Mouse (Mus musculus): ENCODE measurements around the gene Mlycd. TPM values are rescaled to one million over a fixed set of nuclear protein-coding genes. Genes with fewer than 3 reads are reported as not detected.
"Not testable (repeated sequence)": the region's sequence is repeated elsewhere in the genome, so short reads cannot be mapped to it uniquely, and the experiment has no call there.

The Mlycd gene
- total RNA-seq (2021), result 10 to 100 TPM; 51.7 to 57.8 TPM
- long read RNA-seq, experiment 1, transcript Mlycd-201 (5 exons, 2,128 nt), result major isoform, 133 of 150 reads
- long read RNA-seq, experiment 1, partial matches to known transcripts, result 3 of 150 reads
- long read RNA-seq, experiment 1, other reads (novel, unspliced or antisense), result 13 of 150 reads
- long read RNA-seq, experiment 2, transcript Mlycd-201 (5 exons, 2,128 nt), result major isoform, 556 of 595 reads
- long read RNA-seq, experiment 2, partial matches to known transcripts, result 12 of 595 reads
- long read RNA-seq, experiment 2, other reads (novel, unspliced or antisense), result 27 of 595 reads

- DNase-seq (ENCODE audit: low spot score in 2 of 2), result peak; percentile 87 to 88
These were observed at the start of gene Mlycd for GRCm38 (mm10) chr8:119394524-119395026. Gene Mlycd, plus strand, starts transcription at chr8:119394878.

GRCm38 (mm10) chr8:119345029-119345682, 49.5 kb upstream of the Mlycd start:
- no peak for DNase-seq (ENCODE audit: low spot score in 2 of 2)

- no peak for DNase-seq (ENCODE audit: low spot score in 2 of 2)
These were observed 49.0 kb upstream of the Mlycd start for GRCm38 (mm10) chr8:119345683-119346075.

- DNase-seq (ENCODE audit: low spot score in 2 of 2), result no peak
These were observed 43.0 kb upstream of the Mlycd start for GRCm38 (mm10) chr8:119351647-119352046.

GRCm38 (mm10) chr8:119352977-119353658, 41.6 kb upstream of the Mlycd start:
- DNase-seq (ENCODE audit: low spot score in 2 of 2), result no peak

GRCm38 (mm10) chr8:119353659-119354023, 41.0 kb upstream of the Mlycd start:
- DNase-seq (ENCODE audit: low spot score in 2 of 2), result no peak

- DNase-seq (ENCODE audit: low spot score in 2 of 2), result not testable (repeated sequence)
These were observed 38.0 kb upstream of the Mlycd start for GRCm38 (mm10) chr8:119356631-119357030.

- no peak for DNase-seq (ENCODE audit: low spot score in 2 of 2)
These were observed 36.5 kb upstream of the Mlycd start for GRCm38 (mm10) chr8:119358175-119358574.

- peak; percentile 67 to 68 for DNase-seq (ENCODE audit: low spot score in 2 of 2)
These were observed 35.8 kb upstream of the Mlycd start for GRCm38 (mm10) chr8:119358836-119359235.

- DNase-seq (ENCODE audit: low spot score in 2 of 2), result no peak
These were observed 33.9 kb upstream of the Mlycd start for GRCm38 (mm10) chr8:119360686-119361295.

GRCm38 (mm10) chr8:119374716-119375115, 20.0 kb upstream of the Mlycd start:
- DNase-seq (ENCODE audit: low spot score in 2 of 2), result not testable (repeated sequence)

- no peak for DNase-seq (ENCODE audit: low spot score in 2 of 2)
These were observed 16.2 kb upstream of the Mlycd start for GRCm38 (mm10) chr8:119378476-119378875.

GRCm38 (mm10) chr8:119380619-119381018, 14.1 kb upstream of the Mlycd start:
- DNase-seq (ENCODE audit: low spot score in 2 of 2), result no peak

- peak; percentile 64 to 68 for DNase-seq (ENCODE audit: low spot score in 2 of 2)
These were observed 10.2 kb upstream of the Mlycd start for GRCm38 (mm10) chr8:119384478-119384877.

- DNase-seq (ENCODE audit: low spot score in 2 of 2), result no peak
These were observed 8.8 kb upstream of the Mlycd start for GRCm38 (mm10) chr8:119385854-119386253.

- no peak for DNase-seq (ENCODE audit: low spot score in 2 of 2)
These were observed 7.7 kb upstream of the Mlycd start for GRCm38 (mm10) chr8:119386988-119387387.

- DNase-seq (ENCODE audit: low spot score in 2 of 2), result no peak
These were observed 581 bp upstream of the Mlycd start for GRCm38 (mm10) chr8:119394097-119394496.

- no peak for DNase-seq (ENCODE audit: low spot score in 2 of 2)
These were observed 633 bp downstream of the Mlycd start for GRCm38 (mm10) chr8:119395072-119395950.

- no peak for DNase-seq (ENCODE audit: low spot score in 2 of 2)
These were observed 3.9 kb downstream of the Mlycd start for GRCm38 (mm10) chr8:119398558-119398957.

GRCm38 (mm10) chr8:119399255-119399654, 4.6 kb downstream of the Mlycd start:
- no peak for DNase-seq (ENCODE audit: low spot score in 2 of 2)
